Mouse (Mus musculus): ENCODE measurements at regions not wholly inside any gene's neighbourhood (a gene's known extent, or its start where the extent isn't known, plus 50 kb on each side); places are given as distances from the start of the nearest gene placed in this dataset.

GRCm38 (mm10) chr1:30751138-30751907 lies 122.4 kb downstream of the Phf3 start:
- no peak for TF ChIP-seq CTCF (IDR thresholded peaks at IDR 0.05; ENCODE audit: low read depth, low read length)
- TF ChIP-seq POLR2A (IDR thresholded peaks at IDR 0.05; ENCODE audit: extremely low read depth, insufficient read depth, low read length), result no peak

All from liver, adult 2 months (tissue).